Mouse (Mus musculus): Measurements from ENCODE around the gene Cyp2w1.
"Not testable (repeated sequence)": the region's sequence is repeated elsewhere in the genome, so short reads cannot be mapped to it uniquely, and the experiment has no call there.

The Cyp2w1 gene

GRCm38 (mm10) chr5:139381586-139382513 lies 29.4 kb downstream of the Cyp2w1 start:
- peak; percentile 67 to 83 for DNase-seq (ENCODE audit: low read depth in 2 of 2, low spot score in 2 of 2)

GRCm38 (mm10) chr5:139382760-139383159 lies 30.3 kb downstream of the Cyp2w1 start:
- peak; percentile 84 to 86 for DNase-seq (ENCODE audit: low read depth in 2 of 2, low spot score in 2 of 2)

- no peak for DNase-seq (ENCODE audit: low read depth in 2 of 2, low spot score in 2 of 2)
These were observed 30.8 kb downstream of the Cyp2w1 start for GRCm38 (mm10) chr5:139383234-139383633.

GRCm38 (mm10) chr5:139384531-139384930 lies 32.1 kb downstream of the Cyp2w1 start:
- DNase-seq (ENCODE audit: low read depth in 2 of 2, low spot score in 2 of 2): no peak

GRCm38 (mm10) chr5:139386047-139386446 lies 33.6 kb downstream of the Cyp2w1 start:
- DNase-seq (ENCODE audit: low read depth in 2 of 2, low spot score in 2 of 2): no peak

GRCm38 (mm10) chr5:139387329-139388194 lies 35.1 kb downstream of the Cyp2w1 start:
- DNase-seq (ENCODE audit: low read depth in 2 of 2, low spot score in 2 of 2): no peak

GRCm38 (mm10) chr5:139388195-139388570 lies 35.8 kb downstream of the Cyp2w1 start:
- DNase-seq (ENCODE audit: low read depth in 2 of 2, low spot score in 2 of 2): no peak

- DNase-seq (ENCODE audit: low read depth in 2 of 2, low spot score in 2 of 2): no peak
These were observed 36.6 kb downstream of the Cyp2w1 start for GRCm38 (mm10) chr5:139388694-139389675.

GRCm38 (mm10) chr5:139389676-139390061 lies 37.3 kb downstream of the Cyp2w1 start:
- no peak for DNase-seq (ENCODE audit: low read depth in 2 of 2, low spot score in 2 of 2)

- DNase-seq (ENCODE audit: low read depth in 2 of 2, low spot score in 2 of 2): not testable (repeated sequence)
These were observed 38.1 kb downstream of the Cyp2w1 start for GRCm38 (mm10) chr5:139390324-139391119.

GRCm38 (mm10) chr5:139391309-139391990 lies 39.0 kb downstream of the Cyp2w1 start:
- DNase-seq (ENCODE audit: low read depth in 2 of 2, low spot score in 2 of 2): no peak

GRCm38 (mm10) chr5:139392219-139393196 lies 40.1 kb downstream of the Cyp2w1 start:
- DNase-seq (ENCODE audit: low read depth in 2 of 2, low spot score in 2 of 2): no peak

- DNase-seq (ENCODE audit: low read depth in 2 of 2, low spot score in 2 of 2): no peak
These were observed 40.8 kb downstream of the Cyp2w1 start for GRCm38 (mm10) chr5:139393197-139393588.

- no peak for DNase-seq (ENCODE audit: low read depth in 2 of 2, low spot score in 2 of 2)
These were observed 42.0 kb downstream of the Cyp2w1 start for GRCm38 (mm10) chr5:139394399-139394798.

- DNase-seq (ENCODE audit: low read depth in 2 of 2, low spot score in 2 of 2): no peak
These were observed 43.1 kb downstream of the Cyp2w1 start for GRCm38 (mm10) chr5:139395528-139395927.

- no peak for DNase-seq (ENCODE audit: low read depth in 2 of 2, low spot score in 2 of 2)
These were observed 45.0 kb downstream of the Cyp2w1 start for GRCm38 (mm10) chr5:139397359-139397916.

GRCm38 (mm10) chr5:139397959-139398753 lies 45.7 kb downstream of the Cyp2w1 start:
- peak; percentile 79 to 92 for DNase-seq (ENCODE audit: low read depth in 2 of 2, low spot score in 2 of 2)
